Mouse (Mus musculus): ENCODE results near the gene Ap3s2.

DNA sequence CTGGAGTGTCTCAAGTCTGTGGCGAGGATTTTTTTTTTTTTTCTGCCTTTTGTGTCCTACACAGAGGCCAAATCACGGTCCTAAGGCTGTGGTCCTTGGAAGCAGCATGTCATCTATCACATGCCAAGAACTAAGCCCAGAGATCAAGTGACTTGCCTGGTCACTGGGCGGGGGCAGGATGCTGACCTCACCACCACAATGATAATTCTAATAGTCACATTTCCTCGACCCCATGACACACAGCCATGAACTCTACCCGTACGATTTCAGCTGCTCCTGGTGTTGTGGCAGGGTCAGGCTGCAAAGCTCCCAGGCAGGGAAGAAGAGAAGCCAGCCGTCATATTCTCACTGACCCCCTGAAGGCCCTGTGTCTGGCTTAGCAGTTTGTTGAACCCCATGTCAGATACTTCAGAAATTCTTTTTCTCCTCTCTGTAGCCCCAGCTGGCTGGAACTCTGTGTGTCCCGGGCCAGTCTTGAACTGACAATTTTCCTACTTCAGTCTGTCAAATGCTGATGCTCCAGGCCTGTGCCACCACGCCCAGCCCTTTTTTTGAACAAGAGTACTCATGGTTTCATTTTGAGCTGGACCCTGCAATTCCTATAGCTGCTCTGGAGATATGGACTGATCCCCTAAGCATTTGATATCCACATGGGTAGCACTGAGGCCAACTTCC is 61.4 kb downstream of the Ap3s2 start:
- TF ChIP-seq MAX (IDR thresholded peaks at IDR 0.05), result no peak
- no peak for TF ChIP-seq CTCF (IDR thresholded peaks at IDR 0.05; ENCODE audit: control insufficient read depth, insufficient read depth, insufficient read length)
- no peak for TF ChIP-seq CEBPB (IDR thresholded peaks at IDR 0.05; ENCODE audit: low read depth)
- no peak for TF ChIP-seq MYOD1 (IDR thresholded peaks at IDR 0.05; ENCODE audit: control insufficient read depth, insufficient read length, low read depth)
